Mouse (Mus musculus): ENCODE results near the gene Ly6g6c. TPM values are rescaled to one million over a fixed set of nuclear protein-coding genes. Genes with fewer than 3 reads are reported as not detected.

Gene Ly6g6c
- polyA plus RNA-seq, 1 experiment from 2014 or later, result 0.31 TPM

- DNase-seq (no peak), ATAC-seq (ENCODE audit: low read depth) (no peak)
- WGBS (ENCODE audit: insufficient replicate concordance), result 2% methylated on average over 11 of the region's 11 CpGs
- Histone ChIP-seq H3K4me2 (peak overlapping the region; percentile 100), H3K27ac (peak overlapping the region; percentile 97), H3K4me1 (replicated peaks) (peaks cover 86% of the 10 kb centered on the region), H3K4me3 (replicated peaks) (peak overlapping the region; percentile 75), H3K36me3 (peaks cover 13% of the 10 kb centered on the region), H3K9ac (peak overlapping the region; percentile 92), H3K9me3 (replicated peaks) (no peaks in the 10 kb centered on the region), H3K27me3 (no peaks in the 10 kb centered on the region)
These were observed 16.8 kb upstream of the Ly6g6c start for GRCm38 (mm10) chr17:35048149-35048931.

- H3K4me1 ChIP-seq (replicated peaks), result peaks cover 82% of the 10 kb centered on the region
- peak overlapping the region; percentile 97 for H3K27ac ChIP-seq
- 0 out of 2 replicates have a peak overlapping the region, but pooled peaks have one; percentile 78 for H3K4me3 ChIP-seq (replicated peaks)
- no peaks in the 10 kb centered on the region for H3K9me3 ChIP-seq (replicated peaks)
- H3K4me2 ChIP-seq, result peak overlapping the region; percentile 100
- no peak for DNase-seq
- no peaks in the 10 kb centered on the region for H3K27me3 ChIP-seq
- ATAC-seq (ENCODE audit: low read depth), result no peak
- H3K36me3 ChIP-seq, result peaks cover 20% of the 10 kb centered on the region
- WGBS (ENCODE audit: insufficient replicate concordance), result 32% methylated on average over 5 of the region's 5 CpGs
- H3K9ac ChIP-seq, result peak overlapping the region; percentile 92
These were observed 16.2 kb upstream of the Ly6g6c start for GRCm38 (mm10) chr17:35048932-35049440.

GRCm38 (mm10) chr17:35049561-35050016 lies 15.6 kb upstream of the Ly6g6c start, which contains the start of gene Clic1:
Gene Clic1, plus strand, starts transcription at chr17:35049966.
- peak; percentile 9 for ATAC-seq (ENCODE audit: low read depth)
- DNase-seq, result peak; percentile 60
- Histone ChIP-seq H3K9me3 (replicated peaks) (no peaks in the 10 kb centered on the region), H3K4me3 (replicated peaks) (peak within 1 kb of the TSS; percentile 78), H3K4me2 (peak within 1 kb of the TSS; percentile 100), H3K4me1 (replicated peaks) (peaks cover 78% of the 10 kb centered on the region), H3K27ac (peak within 1 kb of the TSS; percentile 97), H3K27me3 (no peaks in the 10 kb centered on the region), H3K36me3 (peaks cover 26% of the 10 kb centered on the region), H3K9ac (peak within 1 kb of the TSS; percentile 92)
- WGBS (ENCODE audit: insufficient replicate concordance), result 2% methylated on average over 11 of the region's 11 CpGs

GRCm38 (mm10) chr17:35050126-35050750 lies 14.9 kb upstream of the Ly6g6c start:
- Histone ChIP-seq H3K4me3 (replicated peaks) (peak overlapping the region; percentile 78), H3K9ac (peak overlapping the region; percentile 92), H3K4me2 (peak overlapping the region; percentile 100), H3K9me3 (replicated peaks) (no peaks in the 10 kb centered on the region), H3K27ac (peak overlapping the region; percentile 97), H3K27me3 (no peaks in the 10 kb centered on the region), H3K4me1 (replicated peaks) (peaks cover 75% of the 10 kb centered on the region), H3K36me3 (peaks cover 31% of the 10 kb centered on the region)
- under 1% methylated on average over 27 of the region's 27 CpGs for WGBS (ENCODE audit: insufficient replicate concordance)
- ATAC-seq (ENCODE audit: low read depth) (peak; percentile 51), DNase-seq (peak; percentile 63)

GRCm38 (mm10) chr17:35051156-35052086 lies 13.8 kb upstream of the Ly6g6c start:
- Histone ChIP-seq H3K27ac (peak overlapping the region; percentile 97), H3K4me1 (replicated peaks) (peaks cover 74% of the 10 kb centered on the region), H3K4me2 (peak overlapping the region; percentile 100), H3K9me3 (replicated peaks) (no peaks in the 10 kb centered on the region), H3K9ac (peak overlapping the region; percentile 92), H3K4me3 (replicated peaks) (peak overlapping the region; percentile 78), H3K36me3 (peaks cover 43% of the 10 kb centered on the region), H3K27me3 (no peaks in the 10 kb centered on the region)
- peak; percentile 63 for DNase-seq
- 2% methylated on average over 21 of the region's 21 CpGs for WGBS (ENCODE audit: insufficient replicate concordance)
- peak; percentile 43 for ATAC-seq (ENCODE audit: low read depth)

GRCm38 (mm10) chr17:35052271-35052798 lies 12.9 kb upstream of the Ly6g6c start:
- Histone ChIP-seq H3K27ac (peak overlapping the region; percentile 97), H3K9ac (peak overlapping the region; percentile 92), H3K36me3 (peaks cover 49% of the 10 kb centered on the region), H3K9me3 (replicated peaks) (no peaks in the 10 kb centered on the region), H3K4me2 (peak overlapping the region; percentile 100), H3K4me1 (replicated peaks) (peaks cover 73% of the 10 kb centered on the region), H3K27me3 (no peaks in the 10 kb centered on the region), H3K4me3 (replicated peaks) (peak overlapping the region; percentile 78)
- WGBS (ENCODE audit: insufficient replicate concordance), result 82% methylated on average over 12 of the region's 12 CpGs
- no peak for DNase-seq
- no peak for ATAC-seq (ENCODE audit: low read depth)

GRCm38 (mm10) chr17:35055691-35056495 lies 9.3 kb upstream of the Ly6g6c start:
- H3K9me3 ChIP-seq (replicated peaks), result no peaks in the 10 kb centered on the region
- 0 out of 2 replicates have a peak overlapping the region, but pooled peaks have one; percentile 15 for H3K9ac ChIP-seq
- H3K27ac ChIP-seq, result peak overlapping the region; percentile 6; the same call in 1 of the 2 replicates
- no peak overlapping the region for H3K4me2 ChIP-seq
- H3K36me3 ChIP-seq, result peaks cover 66% of the 10 kb centered on the region
- DNase-seq (no peak), ATAC-seq (ENCODE audit: low read depth) (no peak)
- WGBS (ENCODE audit: insufficient replicate concordance), result 80% methylated on average over 7 of the region's 7 CpGs
- H3K4me3 ChIP-seq (replicated peaks), result no peak overlapping the region
- H3K4me1 ChIP-seq (replicated peaks), result peaks cover 81% of the 10 kb centered on the region
- H3K27me3 ChIP-seq, result peaks cover 6% of the 10 kb centered on the region; the same call in 1 of the 2 replicates

GRCm38 (mm10) chr17:35057090-35057489 lies 8.1 kb upstream of the Ly6g6c start:
- H3K27ac ChIP-seq, result peak overlapping the region; percentile 24; the same call in 1 of the 2 replicates
- H3K4me3 ChIP-seq (replicated peaks), result no peak overlapping the region
- WGBS (ENCODE audit: insufficient replicate concordance), result 33% methylated on average over 3 of the region's 3 CpGs
- ATAC-seq (ENCODE audit: low read depth), result no peak
- no peak overlapping the region for H3K4me2 ChIP-seq
- H3K9ac ChIP-seq, result no peak overlapping the region
- H3K9me3 ChIP-seq (replicated peaks), result no peaks in the 10 kb centered on the region
- H3K4me1 ChIP-seq (replicated peaks), result peaks cover 80% of the 10 kb centered on the region
- DNase-seq, result no peak
- peaks cover 14% of the 10 kb centered on the region for H3K27me3 ChIP-seq
- peaks cover 73% of the 10 kb centered on the region for H3K36me3 ChIP-seq

GRCm38 (mm10) chr17:35058316-35058715 lies 6.9 kb upstream of the Ly6g6c start:
- Histone ChIP-seq H3K4me2 (peak overlapping the region; percentile 92; the same call in 1 of the 2 replicates), H3K4me3 (replicated peaks) (no peak overlapping the region), H3K27ac (peak overlapping the region; percentile 44; the same call in 1 of the 2 replicates), H3K27me3 (peaks cover 26% of the 10 kb centered on the region), H3K9me3 (replicated peaks) (no peaks in the 10 kb centered on the region), H3K36me3 (peaks cover 60% of the 10 kb centered on the region), H3K4me1 (replicated peaks) (peaks cover 70% of the 10 kb centered on the region), H3K9ac (no peak overlapping the region)
- 69% methylated on average over 9 of the region's 9 CpGs for WGBS (ENCODE audit: insufficient replicate concordance)
- DNase-seq (no peak), ATAC-seq (ENCODE audit: low read depth) (no peak)

Measured in liver, embryonic 13.5 days (tissue).